Mouse (Mus musculus): ENCODE measurements around the gene Slc6a6. TPM values are rescaled to one million over a fixed set of nuclear protein-coding genes. Genes with fewer than 3 reads are reported as not detected.

Gene Slc6a6
- total and polyA plus RNA-seq, 3 experiments, result 28.4 to 56.0 (median 31.3) TPM

DNA sequence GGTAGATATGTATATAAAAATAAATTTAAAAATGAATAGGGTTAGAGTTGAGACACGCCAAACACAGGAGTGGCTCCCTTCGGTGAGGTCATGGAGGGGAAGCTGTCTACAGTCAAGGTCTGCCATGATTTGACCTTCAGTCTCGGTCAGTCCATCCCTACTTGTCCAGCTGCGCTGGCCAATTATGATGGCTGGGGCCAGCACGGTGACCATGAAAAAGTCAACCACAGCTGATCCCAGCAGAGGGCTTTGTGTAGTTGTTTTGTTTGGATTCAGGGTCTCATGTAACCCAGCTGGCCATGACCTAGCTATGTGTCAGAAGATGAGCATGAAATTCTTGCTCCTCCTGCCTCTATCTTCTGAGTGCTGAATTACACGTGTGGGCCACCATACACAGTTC is 21.6 kb upstream of the Slc6a6 start:
- DNase-seq (ENCODE audit: extremely low read depth), result no peak
- TF ChIP-seq TCF12 (IDR thresholded peaks at IDR 0.05; ENCODE audit: low read depth, low read length) (no peak), MAZ (IDR thresholded peaks at IDR 0.05; ENCODE audit: low read depth, low read length) (no peak), HCFC1 (IDR thresholded peaks at IDR 0.05; ENCODE audit: low read depth, low read length) (no peak), JUN (IDR thresholded peaks at IDR 0.05; ENCODE audit: insufficient read depth, low read depth, low read length) (no peak), SIN3A (IDR thresholded peaks at IDR 0.05; ENCODE audit: low read length) (no peak), ELF1 (IDR thresholded peaks at IDR 0.05; ENCODE audit: low read depth, low read length) (no peak), TBP (conservative IDR thresholded peaks at IDR 0.05; ENCODE audit: low read depth, low read length) (no peak), KAT2A (IDR thresholded peaks at IDR 0.05; ENCODE audit: insufficient replicate concordance, low read length) (no peak)
- in situ Hi-C loops (cut with MboI; ENCODE audit: low pct_ligation_motif_present, low pct_unique_long_range_greater_than_20kb, low sequenced_read_pairs), result no loop called here
- dilution Hi-C loops (cut with MboI; ENCODE audit: extremely low pct_ligation_motif_present, extremely low pct_unique_long_range_greater_than_20kb, low sequenced_read_pairs), result no loop called here
- Histone ChIP-seq H3K27ac (ENCODE audit: insufficient read depth, low read depth) (no peak overlapping the region), H3K4me3 (replicated peaks in 1 of 3; ENCODE audit: low read depth in 2 of 3, low read length in 2 of 3, poor library complexity in 1 of 3) (no peak overlapping the region), H3K79me2 (replicated peaks; ENCODE audit: control insufficient read depth, extremely low read depth, insufficient read depth, poor library complexity, severe bottlenecking) (no peaks in the 10 kb centered on the region), H3K4me1 (ENCODE audit: control insufficient read depth in 1 of 2, insufficient read depth in 2 of 2) (peaks cover 2 to 25% of the 10 kb centered on the region in 2 experiments; a peak in 3 of 4 replicates), H3K36me3 (replicated peaks in 1 of 2; ENCODE audit: control insufficient read depth in 1 of 2, insufficient read depth in 1 of 2, low read length in 1 of 2) (no peaks in the 10 kb centered on the region), H3K27me3 (replicated peaks) (no peaks in the 10 kb centered on the region), H3K9ac (ENCODE audit: insufficient read depth, low read depth) (no peak overlapping the region), H3K4me2 (ENCODE audit: insufficient read depth, low read depth, poor library complexity, severe bottlenecking) (no peak overlapping the region), H3K9me3 (replicated peaks; ENCODE audit: low read length) (no peaks in the 10 kb centered on the region)

DNA sequence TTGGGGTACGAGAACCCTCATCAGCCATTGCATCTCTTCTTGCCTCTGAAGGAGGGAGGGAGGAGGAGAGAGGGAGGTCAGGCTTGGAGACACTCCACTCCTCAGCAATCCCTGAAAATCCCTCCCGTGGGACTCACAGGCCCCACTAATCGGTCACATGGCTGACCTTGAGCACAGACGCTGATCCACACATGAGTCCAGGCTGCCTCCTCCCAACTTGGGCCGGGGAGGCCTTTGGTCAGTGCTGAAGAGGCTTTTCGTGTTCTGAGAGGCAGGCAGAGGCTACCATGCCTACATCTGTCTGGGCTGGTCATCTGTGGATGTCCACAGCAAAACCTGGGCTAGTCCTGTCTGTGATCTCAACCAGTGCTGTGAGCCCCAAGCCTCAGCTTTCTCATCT is 20.2 kb upstream of the Slc6a6 start:
- in situ Hi-C loops (cut with MboI; ENCODE audit: low pct_ligation_motif_present, low pct_unique_long_range_greater_than_20kb, low sequenced_read_pairs) (no loop called here), dilution Hi-C loops (cut with MboI; ENCODE audit: extremely low pct_ligation_motif_present, extremely low pct_unique_long_range_greater_than_20kb, low sequenced_read_pairs) (no loop called here)
- H3K9me3 ChIP-seq (replicated peaks; ENCODE audit: low read length), result no peaks in the 10 kb centered on the region
- H3K4me2 ChIP-seq (ENCODE audit: insufficient read depth, low read depth, poor library complexity, severe bottlenecking), result no peak overlapping the region
- TF ChIP-seq SMC3 (IDR thresholded peaks at IDR 0.05; ENCODE audit: low read depth, low read length) (no peak), NRF1 (IDR thresholded peaks at IDR 0.05; ENCODE audit: low read depth, low read length) (no peak), CHD1 (IDR thresholded peaks at IDR 0.05; ENCODE audit: low read depth, low read length) (no peak), E2F4 (IDR thresholded peaks at IDR 0.05; ENCODE audit: insufficient replicate concordance, low read depth, low read length) (no peak), USF2 (conservative IDR thresholded peaks at IDR 0.05; ENCODE audit: low read depth, low read length) (no peak), HCFC1 (IDR thresholded peaks at IDR 0.05; ENCODE audit: low read depth, low read length) (no peak), POLR2A (IDR thresholded peaks at IDR 0.05; ENCODE audit: low read depth, low read length) (no peak), CTCF (conservative IDR thresholded peaks at IDR 0.05 in 1 of 2, IDR thresholded peaks at IDR 0.05 in 1 of 2; ENCODE audit: low read depth in 2 of 2, low read length in 2 of 2) (no peak), JUN (IDR thresholded peaks at IDR 0.05; ENCODE audit: insufficient read depth, low read depth, low read length) (no peak), NELFE (IDR thresholded peaks at IDR 0.05; ENCODE audit: low read depth, low read length) (no peak), JUND (conservative IDR thresholded peaks at IDR 0.05; ENCODE audit: low read depth, low read length) (no peak), MAZ (IDR thresholded peaks at IDR 0.05; ENCODE audit: low read depth, low read length) (no peak), RAD21 (IDR thresholded peaks at IDR 0.05; ENCODE audit: low read depth, low read length) (no peak), TCF12 (IDR thresholded peaks at IDR 0.05; ENCODE audit: low read depth, low read length) (no peak), GABPA (IDR thresholded peaks at IDR 0.05; ENCODE audit: insufficient replicate concordance, low read depth, low read length) (no peak), ZC3H11A (IDR thresholded peaks at IDR 0.05; ENCODE audit: low read depth, low read length) (no peak), ZNF384 (IDR thresholded peaks at IDR 0.05; ENCODE audit: low read depth, low read length) (no peak)
- H3K27ac ChIP-seq (ENCODE audit: insufficient read depth, low read depth), result no peak overlapping the region
- no peaks in the 10 kb centered on the region for H3K36me3 ChIP-seq (replicated peaks in 1 of 2; ENCODE audit: control insufficient read depth in 1 of 2, insufficient read depth in 1 of 2, low read length in 1 of 2)
- no peak for DNase-seq (ENCODE audit: extremely low read depth)
- no peaks in the 10 kb centered on the region for H3K27me3 ChIP-seq (replicated peaks)
- no peaks in the 10 kb centered on the region for H3K79me2 ChIP-seq (replicated peaks; ENCODE audit: control insufficient read depth, extremely low read depth, insufficient read depth, poor library complexity, severe bottlenecking)
- no peak overlapping the region for H3K9ac ChIP-seq (ENCODE audit: insufficient read depth, low read depth)
- H3K4me1 ChIP-seq (ENCODE audit: control insufficient read depth in 1 of 2, insufficient read depth in 2 of 2), result peaks cover 2 to 19% of the 10 kb centered on the region in 2 experiments; a peak in 3 of 4 replicates
- no peak overlapping the region for H3K4me3 ChIP-seq (replicated peaks in 1 of 3; ENCODE audit: low read depth in 2 of 3, low read length in 2 of 3, poor library complexity in 1 of 3)
